Mouse (Mus musculus): ENCODE measurements around the gene Kazald1.
"Not testable (repeated sequence)": the region's sequence is repeated elsewhere in the genome, so short reads cannot be mapped to it uniquely, and the experiment has no call there.

The Kazald1 gene

DNA sequence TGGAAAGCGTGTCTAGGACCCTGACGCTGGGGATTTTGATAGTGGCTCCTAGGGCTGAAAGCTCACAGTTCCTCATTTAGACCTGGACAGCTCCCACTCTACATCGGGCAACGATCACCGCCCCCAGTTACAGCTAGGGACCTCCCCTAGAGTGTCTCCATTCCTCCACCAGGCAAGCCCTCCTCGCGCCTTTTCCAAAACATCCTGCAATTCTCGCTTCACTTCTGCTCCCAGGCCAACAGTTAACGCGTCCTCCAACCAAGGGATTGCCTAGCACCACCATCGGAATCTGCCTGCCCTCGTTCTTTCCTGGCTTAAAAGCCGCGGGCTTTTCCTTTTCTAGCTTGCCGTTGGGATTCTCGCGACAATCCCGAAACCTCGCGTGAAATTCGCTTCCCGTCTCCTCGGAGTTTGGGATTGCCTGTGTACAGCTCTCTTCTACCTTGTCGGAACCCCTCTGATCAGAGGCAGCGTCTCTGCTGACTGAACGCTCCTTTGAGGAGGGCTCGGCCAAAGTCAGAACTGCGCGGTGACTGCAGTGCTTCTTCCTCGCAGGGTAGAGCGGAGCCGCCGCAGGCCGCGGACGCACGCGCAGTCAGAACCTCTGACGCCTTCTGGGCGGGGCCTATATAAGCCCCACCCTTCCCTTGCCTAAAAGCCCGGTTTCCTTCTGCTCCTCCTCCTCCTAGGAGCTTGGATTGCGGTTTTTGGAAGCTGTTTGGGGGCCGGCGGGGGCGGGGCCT lies at the start of gene Kazald1:
Kazald1 (plus strand) TSS at position 662 of the 743 bp plus-strand sequence.
- peak; percentile 86 to 88 for DNase-seq (ENCODE audit: low spot score in 2 of 2)

DNA sequence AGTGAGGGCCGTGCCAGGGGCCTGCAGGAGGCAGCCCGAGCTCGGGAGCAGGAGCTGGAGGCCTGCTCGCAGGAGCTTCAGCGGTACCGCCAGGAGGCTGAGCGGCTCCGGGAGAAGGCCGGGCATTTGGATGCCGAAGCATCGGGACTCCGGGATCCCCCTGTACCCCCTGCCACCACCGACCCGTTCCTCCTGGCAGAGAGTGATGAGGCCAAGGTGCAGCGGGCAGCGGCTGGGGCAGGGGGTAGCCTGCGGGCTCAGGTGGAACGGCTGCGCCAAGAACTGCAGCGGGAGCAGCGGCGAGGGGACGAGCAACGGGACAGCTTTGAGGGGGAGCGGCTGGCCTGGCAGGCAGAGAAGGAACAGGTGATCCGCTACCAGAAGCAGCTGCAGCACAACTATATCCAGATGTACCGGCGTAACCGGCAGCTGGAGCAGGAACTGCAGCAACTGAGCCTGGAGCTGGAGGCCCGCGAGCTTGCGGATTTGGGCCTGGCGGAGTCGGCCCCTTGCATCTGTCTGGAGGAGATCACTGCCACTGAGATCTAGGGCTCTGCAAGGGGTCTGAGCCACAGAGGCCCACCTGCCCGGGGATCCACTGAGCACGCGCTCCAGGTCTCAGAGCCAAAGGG lies 49.0 kb upstream of the Kazald1 start:
- DNase-seq (ENCODE audit: low spot score in 2 of 2) = no peak

DNA sequence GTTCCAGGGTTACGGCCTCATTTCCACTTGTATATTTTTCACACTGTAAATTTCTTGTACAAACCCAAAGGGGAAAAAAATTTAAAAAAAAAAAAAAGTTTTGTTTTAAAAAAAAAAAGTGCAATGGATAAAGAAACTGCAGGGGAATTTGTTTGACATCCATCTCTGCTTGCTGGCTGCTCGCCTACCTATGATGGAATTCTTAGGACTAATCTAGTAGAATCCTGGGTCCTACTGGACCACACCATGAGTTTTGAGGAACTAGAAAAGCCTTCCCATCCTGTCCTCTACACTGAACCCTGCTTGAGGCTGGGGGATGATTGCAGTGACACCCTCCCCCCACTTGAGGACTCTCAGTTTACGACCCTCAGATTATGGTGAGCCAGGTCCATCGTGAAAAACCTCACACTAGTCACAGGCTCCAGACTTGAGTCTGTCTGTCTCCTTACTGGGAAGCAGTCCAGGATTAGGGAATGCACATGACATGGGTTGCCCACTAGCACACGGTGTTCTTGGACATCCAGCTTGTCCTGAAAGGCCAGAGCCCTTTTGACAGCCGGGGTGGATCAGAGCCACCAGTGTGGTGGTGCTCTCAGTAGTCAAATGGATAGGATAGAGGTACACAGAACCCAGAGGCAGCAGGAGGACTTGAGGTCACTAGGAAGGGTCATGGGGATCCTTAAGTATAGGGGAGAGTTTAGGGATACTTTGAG lies 47.9 kb upstream of the Kazald1 start:
- DNase-seq (ENCODE audit: low spot score in 2 of 2) = no peak

DNA sequence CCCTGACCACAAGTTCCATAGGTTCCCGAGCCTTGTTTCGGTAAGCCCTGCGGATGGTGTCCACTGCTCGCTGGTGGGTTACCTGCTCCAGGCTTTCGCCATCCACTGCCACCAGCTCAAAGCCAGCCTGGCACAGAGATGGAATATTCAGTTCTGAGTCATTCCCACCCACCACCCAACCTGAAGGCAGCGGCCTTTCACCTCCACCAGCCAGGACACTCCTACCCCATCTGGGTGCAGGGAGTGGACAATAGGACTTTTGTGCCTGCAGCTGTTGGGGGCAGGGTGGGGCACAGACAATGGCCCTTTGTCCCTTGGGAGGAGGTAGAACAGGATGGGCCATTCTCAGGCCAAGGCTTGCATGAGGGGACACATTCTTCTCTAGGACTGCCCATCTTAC lies 47.2 kb upstream of the Kazald1 start:
- no peak for DNase-seq (ENCODE audit: low spot score in 2 of 2)

DNA sequence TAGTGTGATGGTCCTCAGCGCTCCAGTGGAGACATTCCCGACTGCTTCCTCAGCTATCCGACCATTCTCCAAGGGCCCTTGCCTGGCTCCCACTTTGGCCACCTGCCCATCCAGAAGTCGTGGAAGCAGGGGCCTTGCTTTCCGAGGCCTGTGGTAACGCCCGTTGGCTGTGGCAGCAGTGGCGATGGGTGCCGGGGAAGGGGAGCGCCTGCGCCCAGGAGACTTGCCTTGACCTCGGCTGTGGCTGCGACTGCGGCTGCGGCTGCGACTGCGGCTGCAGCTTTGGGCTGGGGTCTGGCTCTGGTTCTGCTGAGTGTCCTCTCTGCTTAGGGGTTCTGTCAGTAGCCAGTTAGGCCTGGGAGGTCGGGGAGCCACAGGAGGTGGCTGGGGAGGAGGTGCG lies 46.3 kb upstream of the Kazald1 start:
- DNase-seq (ENCODE audit: low spot score in 2 of 2) = no peak

GRCm38 (mm10) chr19:45029571-45029970 lies 45.5 kb upstream of the Kazald1 start:
- no peak for DNase-seq (ENCODE audit: low spot score in 2 of 2)

DNA sequence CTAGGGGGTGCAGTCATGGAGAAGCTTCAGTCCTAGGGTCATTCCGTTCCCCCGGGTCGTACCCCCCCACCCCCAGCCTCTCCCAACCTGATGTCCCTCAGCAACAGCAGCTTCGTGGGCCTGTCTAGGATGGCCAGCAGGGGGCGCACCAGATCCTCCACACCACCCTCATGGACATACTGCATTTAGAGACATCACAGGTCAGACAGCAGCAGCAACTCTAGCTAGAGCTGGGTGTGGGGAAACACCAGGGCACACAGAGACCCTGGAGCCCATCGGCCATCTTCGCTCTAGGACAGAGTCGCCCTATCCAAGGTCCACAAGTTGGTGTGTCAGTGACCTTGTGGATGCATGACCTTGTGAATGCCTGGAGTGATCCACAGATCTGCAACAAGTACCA lies 44.9 kb upstream of the Kazald1 start:
- peak in 1 of 2 experiments; percentile 37 for DNase-seq (ENCODE audit: low spot score in 2 of 2)

GRCm38 (mm10) chr19:45030746-45031693 lies 44.0 kb upstream of the Kazald1 start:
- peak; percentile 35 to 62 for DNase-seq (ENCODE audit: low spot score in 2 of 2)

- DNase-seq (ENCODE audit: low spot score in 2 of 2) = peak; percentile 41 to 48
Observed at GRCm38 (mm10) chr19:45031780-45032179, 43.3 kb upstream of the Kazald1 start.

GRCm38 (mm10) chr19:45032570-45033332 lies 42.3 kb upstream of the Kazald1 start:
- DNase-seq (ENCODE audit: low spot score in 2 of 2) = no peak

DNA sequence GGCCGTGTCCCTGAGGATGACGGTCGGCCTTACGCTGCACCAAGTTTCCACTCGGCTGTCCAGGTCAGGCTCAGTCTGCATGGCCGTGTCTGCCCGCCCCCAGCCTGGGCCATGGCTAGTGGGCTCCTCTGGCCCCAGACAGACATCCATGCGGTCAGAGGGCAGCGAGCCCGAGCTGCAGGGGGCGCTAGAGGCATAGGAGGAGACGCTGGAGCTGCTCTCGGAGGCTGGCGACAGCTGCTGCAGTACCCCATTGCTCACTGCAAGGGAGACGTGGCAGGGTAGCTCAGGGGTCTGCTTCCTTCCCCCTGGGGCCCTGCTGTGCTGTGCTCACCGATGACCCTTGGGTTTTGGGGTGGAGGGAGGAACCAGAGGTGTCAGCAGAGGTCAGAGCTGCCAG lies 38.2 kb upstream of the Kazald1 start:
- DNase-seq (ENCODE audit: low spot score in 2 of 2) = no peak

- DNase-seq (ENCODE audit: low spot score in 2 of 2) = not testable (repeated sequence)
Observed at GRCm38 (mm10) chr19:45038198-45038597, 36.8 kb upstream of the Kazald1 start.

DNA sequence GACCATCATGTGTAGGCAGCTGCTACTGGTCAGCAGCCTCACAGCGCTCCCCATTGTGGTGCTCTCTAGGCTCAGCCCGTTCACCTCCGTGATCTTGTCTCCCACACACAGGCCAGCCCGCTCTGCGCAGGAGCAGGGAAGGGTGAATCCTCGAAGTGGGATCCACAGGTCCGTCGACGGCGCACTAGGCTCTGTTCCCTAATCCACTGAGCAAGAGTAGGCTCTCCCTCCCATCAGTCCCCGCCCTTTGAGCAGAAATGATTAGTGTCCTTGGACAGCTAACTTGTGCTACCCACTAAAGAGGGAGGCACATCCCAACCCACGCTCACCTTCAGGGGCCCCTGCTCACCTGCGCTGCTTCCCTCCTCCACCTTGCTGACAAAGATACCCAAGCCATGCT lies 34.8 kb upstream of the Kazald1 start:
- DNase-seq (ENCODE audit: low spot score in 2 of 2) = no peak

- DNase-seq (ENCODE audit: low spot score in 2 of 2) = no peak
Observed at GRCm38 (mm10) chr19:45044389-45044927, 30.6 kb upstream of the Kazald1 start.

DNA sequence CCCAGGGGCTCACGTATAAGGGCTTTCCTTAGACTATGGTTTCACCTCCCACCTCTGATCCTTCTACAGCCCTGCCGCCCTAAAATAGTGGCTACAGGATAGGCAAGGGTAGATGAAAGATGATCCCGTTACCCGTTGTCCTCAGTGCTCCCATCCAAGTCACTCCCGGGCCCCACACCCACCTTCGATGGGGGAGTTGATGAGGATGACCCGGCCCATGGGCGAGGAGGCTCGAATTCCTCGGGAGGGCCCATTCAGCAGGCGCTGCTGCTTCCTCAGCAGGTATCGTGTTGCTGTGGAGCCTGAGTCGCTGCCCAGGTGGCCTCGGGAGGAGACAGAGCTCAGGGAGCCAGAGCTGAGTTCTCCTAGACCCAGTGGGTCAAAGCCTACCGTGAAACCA lies 29.8 kb upstream of the Kazald1 start:
- DNase-seq (ENCODE audit: low spot score in 2 of 2) = no peak

DNA sequence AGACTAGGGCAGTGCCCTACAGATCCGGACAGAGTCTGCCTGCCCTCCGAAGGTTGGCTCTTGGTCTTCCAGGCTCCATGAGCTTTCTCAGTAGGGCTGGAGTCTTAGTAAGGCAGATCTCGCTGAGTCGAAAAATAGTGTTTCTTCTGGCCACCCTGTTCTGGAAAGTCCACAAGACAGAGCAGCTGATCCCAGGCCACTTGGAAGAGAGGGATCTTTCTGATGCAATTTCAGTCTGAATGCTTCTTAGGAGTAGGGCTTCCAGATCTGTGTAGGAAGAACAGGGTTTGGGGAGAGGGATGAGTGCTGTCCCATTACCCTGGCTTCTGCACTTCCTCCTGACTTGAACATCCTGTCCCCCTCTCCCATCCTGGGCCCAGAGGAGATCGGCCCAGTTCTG lies 29.4 kb upstream of the Kazald1 start, which contains the start of gene Pdzd7:
Pdzd7 (minus strand) TSS at position 67 of the 400 bp plus-strand sequence.
- no peak for DNase-seq (ENCODE audit: low spot score in 2 of 2)

DNA sequence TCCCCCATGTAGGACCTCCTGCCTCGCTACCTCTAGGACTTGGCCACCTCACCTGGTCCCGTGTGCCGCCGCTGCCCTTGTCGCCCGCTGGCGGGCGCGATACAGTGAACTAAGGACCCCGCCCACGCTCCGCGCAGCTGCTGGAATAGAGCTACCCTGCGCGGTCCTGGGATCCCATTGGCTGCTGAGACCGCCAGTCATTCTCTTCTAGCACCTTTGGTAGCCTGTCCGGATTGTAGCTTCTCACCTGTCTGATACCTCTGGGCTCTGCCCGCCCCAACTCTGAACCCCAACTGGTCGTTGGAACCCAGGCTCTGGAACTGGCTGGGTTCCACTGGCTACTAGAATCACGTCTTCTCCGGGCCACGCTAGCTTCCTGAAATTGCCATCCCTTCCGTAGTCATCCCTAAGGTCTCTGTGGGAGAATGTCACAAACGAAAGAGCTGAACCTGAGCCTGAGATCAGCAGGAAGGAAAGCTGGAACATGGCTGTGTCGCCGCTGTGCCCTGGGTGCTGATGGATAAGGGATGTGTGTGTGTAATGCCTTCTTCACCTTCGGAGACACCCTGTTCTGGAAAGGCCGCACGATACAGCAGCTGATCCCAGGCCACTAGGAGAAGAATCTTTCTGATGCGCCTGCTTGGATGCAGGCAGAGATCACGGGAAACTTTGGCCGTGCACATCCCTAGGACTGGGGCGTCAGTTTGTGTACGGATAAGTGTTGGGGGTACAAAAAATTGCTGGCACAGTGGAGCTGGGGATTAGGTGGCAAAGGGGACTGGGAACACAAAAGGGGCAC lies 28.3 kb upstream of the Kazald1 start:
- peak; percentile 64 to 68 for DNase-seq (ENCODE audit: low spot score in 2 of 2)

DNA sequence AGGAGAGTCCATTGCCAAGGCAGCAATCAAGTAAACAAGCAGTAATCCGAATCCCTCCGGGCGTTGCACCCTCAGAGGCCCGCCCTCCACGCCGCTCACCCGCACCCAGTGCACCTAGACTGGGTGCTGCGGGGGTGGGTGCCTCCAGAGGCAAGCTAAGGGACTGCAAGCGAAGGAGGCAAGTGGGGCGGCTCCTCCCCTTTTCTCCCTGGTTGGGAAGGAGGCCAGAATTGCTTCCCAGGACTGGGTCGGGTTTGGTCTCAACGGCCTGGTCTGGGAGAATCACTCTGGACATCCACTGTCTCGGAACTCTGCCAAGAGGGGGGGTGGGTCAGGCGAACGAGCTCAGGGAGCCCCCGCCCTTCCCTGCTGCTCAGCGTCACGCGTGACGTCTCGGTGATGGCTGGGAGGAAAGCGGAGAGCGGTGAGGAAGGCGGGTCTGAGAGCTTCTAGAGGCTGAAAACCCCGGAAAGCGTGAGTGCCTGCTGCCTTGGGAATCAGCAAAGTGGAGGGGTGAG lies 27.6 kb upstream of the Kazald1 start, which contains the start of gene Sfxn3:
Sfxn3 (plus strand) TSS at position 87 of the 518 bp plus-strand sequence.
- DNase-seq (ENCODE audit: low spot score in 2 of 2) = peak; percentile 77 to 79

- peak; percentile 67 to 81 for DNase-seq (ENCODE audit: low spot score in 2 of 2)
Observed at GRCm38 (mm10) chr19:45047935-45048643, 27.0 kb upstream of the Kazald1 start.

Data from spleen, postnatal 36 days (tissue).